Mouse (Mus musculus) megakaryocyte, adult 5-6 weeks (primary cell): ENCODE results near the gene Arhgap20. TPM values are rescaled to one million over a fixed set of nuclear protein-coding genes. Genes with fewer than 3 reads are reported as not detected.

Source experiments
- ATAC-seq: 2 replicates; pipeline ENCODE4 v1.8.0; 2016; ENCODE audit warnings: mild to moderate bottlenecking, inconsistent platforms; ENCODE audit not compliant: poor library complexity, severe bottlenecking
- total RNA-seq, 2 experiments: library from RNA; stranded (forward) in 1 of 2; stranded (reverse) in 1 of 2; fragments of 153-499, 151-499 nt in 1 of 2; fragments of 221-1000, 200-1000 nt in 1 of 2; gene quantifications; 2 replicates each; pipeline versions ENCODE4 v1.2.3 to v1.2.4; 2015 to 2017

Gene Arhgap20
- total RNA-seq (2015) (not detected in 2 replicates), total RNA-seq (2017) (not detected in 2 replicates)

GRCm38 (mm10) chr9:51764921-51765416 lies at the start of gene Arhgap20:
Gene Arhgap20, plus strand, starts transcription at chr9:51765337.
- peak; percentile 75 for ATAC-seq

GRCm38 (mm10) chr9:51718793-51719192 lies 46.3 kb upstream of the Arhgap20 start:
- ATAC-seq, result no peak

GRCm38 (mm10) chr9:51727960-51728359 lies 37.2 kb upstream of the Arhgap20 start:
- ATAC-seq, result no peak

- no peak for ATAC-seq
Measured at GRCm38 (mm10) chr9:51735180-51736034, 29.7 kb upstream of the Arhgap20 start.

- no peak for ATAC-seq
Measured at GRCm38 (mm10) chr9:51736750-51737368, 28.3 kb upstream of the Arhgap20 start.

- no peak for ATAC-seq
Measured at GRCm38 (mm10) chr9:51738349-51738748, 26.8 kb upstream of the Arhgap20 start.

GRCm38 (mm10) chr9:51739826-51740225 lies 25.3 kb upstream of the Arhgap20 start:
- ATAC-seq, result no peak

GRCm38 (mm10) chr9:51750144-51750543 lies 15.0 kb upstream of the Arhgap20 start:
- no peak for ATAC-seq

- no peak for ATAC-seq
Measured at GRCm38 (mm10) chr9:51761003-51761402, 4.1 kb upstream of the Arhgap20 start.

GRCm38 (mm10) chr9:51764041-51764875 lies 879 bp upstream of the Arhgap20 start:
- no peak for ATAC-seq

- no peak for ATAC-seq
Measured at GRCm38 (mm10) chr9:51765417-51766174, 459 bp downstream of the Arhgap20 start.

- ATAC-seq, result no peak
Measured at GRCm38 (mm10) chr9:51766175-51767062, 1.3 kb downstream of the Arhgap20 start.

GRCm38 (mm10) chr9:51774201-51774600 lies 9.1 kb downstream of the Arhgap20 start:
- no peak for ATAC-seq

- no peak for ATAC-seq
Measured at GRCm38 (mm10) chr9:51776459-51776858, 11.3 kb downstream of the Arhgap20 start.

- no peak for ATAC-seq
Measured at GRCm38 (mm10) chr9:51777180-51777579, 12.0 kb downstream of the Arhgap20 start.

GRCm38 (mm10) chr9:51779232-51779631 lies 14.1 kb downstream of the Arhgap20 start:
- no peak for ATAC-seq

- ATAC-seq, result no peak
Measured at GRCm38 (mm10) chr9:51781092-51781491, 16.0 kb downstream of the Arhgap20 start.

GRCm38 (mm10) chr9:51787380-51787779 lies 22.2 kb downstream of the Arhgap20 start:
- ATAC-seq, result no peak

- no peak for ATAC-seq
Measured at GRCm38 (mm10) chr9:51788466-51788865, 23.3 kb downstream of the Arhgap20 start.
